Mouse (Mus musculus): ENCODE results near the gene Pithd1. TPM values are rescaled to one million over a fixed set of nuclear protein-coding genes. Genes with fewer than 3 reads are reported as not detected.

The Pithd1 gene
- polyA plus RNA-seq, 1 experiment from 2014 or later, result 22.0 TPM

- Histone ChIP-seq H3K4me3 (ENCODE audit: inconsistent target) (peak overlapping the region; percentile 80), H3K27ac (peak overlapping the region; percentile 59), H3K36me3 (ENCODE audit: inconsistent target) (peaks cover 17% of the 10 kb centered on the region), H3K79me2 (ENCODE audit: inconsistent target) (peaks cover 27% of the 10 kb centered on the region)
- WGBS (ENCODE audit: missing documents), result 16% methylated on average over 13 of the region's 13 CpGs
Observed at GRCm38 (mm10) chr4:135972911-135973811, 13.9 kb downstream of the Pithd1 start.

- Histone ChIP-seq H3K36me3 (ENCODE audit: inconsistent target) (peaks cover 17% of the 10 kb centered on the region), H3K79me2 (ENCODE audit: inconsistent target) (peaks cover 27% of the 10 kb centered on the region), H3K27ac (peak within 1 kb of the TSS; percentile 59), H3K4me3 (ENCODE audit: inconsistent target) (peak within 1 kb of the TSS; percentile 80)
- WGBS (ENCODE audit: missing documents), result 4% methylated on average over 19 of the region's 19 CpGs
Observed at GRCm38 (mm10) chr4:135972556-135972906, 14.5 kb downstream of the Pithd1 start, which contains the start of gene Lypla2. TSS of gene Lypla2 (minus strand) at chr4:135972626.

DNA sequence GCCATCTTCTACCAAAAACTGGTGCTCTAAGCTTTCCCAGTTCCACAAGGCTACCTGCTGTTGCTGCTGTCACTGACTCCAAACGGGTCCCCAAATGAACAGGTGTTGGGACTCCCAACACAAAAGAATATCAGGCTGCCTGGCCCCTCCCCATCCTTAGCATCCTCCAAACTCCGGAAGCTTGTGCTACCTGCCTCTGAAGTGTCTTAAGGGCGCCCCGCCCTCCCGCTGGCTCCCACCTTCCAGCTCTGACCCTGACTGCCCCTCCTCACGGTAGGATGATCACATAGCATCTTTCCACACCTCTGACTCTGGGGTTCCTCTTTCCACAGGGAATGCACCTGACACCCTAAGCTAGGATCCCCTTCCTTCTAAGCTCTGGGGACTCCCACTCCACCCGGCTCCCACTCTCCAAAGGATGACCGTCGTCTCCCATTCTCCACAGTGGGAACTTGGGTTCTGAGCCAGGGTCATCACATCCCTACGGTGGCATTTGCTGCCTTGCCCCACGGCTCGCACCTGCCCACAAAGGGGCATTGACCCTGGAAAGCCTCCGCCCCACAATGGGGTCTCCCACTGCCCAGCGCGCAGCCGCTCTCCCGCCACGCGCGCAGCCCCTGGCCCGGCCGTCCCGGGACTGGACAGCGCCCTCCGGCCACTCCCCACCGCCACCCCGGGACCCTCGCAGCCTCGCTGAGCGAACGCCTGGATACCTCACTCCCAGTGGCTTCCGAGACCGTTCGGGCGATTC is 15.1 kb downstream of the Pithd1 start:
- Histone ChIP-seq H3K27ac (peak overlapping the region; percentile 59), H3K4me3 (ENCODE audit: inconsistent target) (peak overlapping the region; percentile 80)
- under 1% methylated on average over 35 of the region's 35 CpGs for WGBS (ENCODE audit: missing documents)

GRCm38 (mm10) chr4:135970585-135970984 is 16.5 kb downstream of the Pithd1 start:
- 96% methylated on average over 11 of the region's 11 CpGs for WGBS (ENCODE audit: missing documents)
- peaks cover 17% of the 10 kb centered on the region for H3K36me3 ChIP-seq (ENCODE audit: inconsistent target)
- H3K4me3 ChIP-seq (ENCODE audit: inconsistent target), result no peak overlapping the region
- H3K27ac ChIP-seq, result no peak overlapping the region
- peaks cover 27% of the 10 kb centered on the region for H3K79me2 ChIP-seq (ENCODE audit: inconsistent target)

More for the DNA sequence above, 15.1 kb downstream of the Pithd1 start:
- Histone ChIP-seq H3K36me3 (ENCODE audit: inconsistent target) (peaks cover 17% of the 10 kb centered on the region), H3K79me2 (ENCODE audit: inconsistent target) (peaks cover 27% of the 10 kb centered on the region)

DNA sequence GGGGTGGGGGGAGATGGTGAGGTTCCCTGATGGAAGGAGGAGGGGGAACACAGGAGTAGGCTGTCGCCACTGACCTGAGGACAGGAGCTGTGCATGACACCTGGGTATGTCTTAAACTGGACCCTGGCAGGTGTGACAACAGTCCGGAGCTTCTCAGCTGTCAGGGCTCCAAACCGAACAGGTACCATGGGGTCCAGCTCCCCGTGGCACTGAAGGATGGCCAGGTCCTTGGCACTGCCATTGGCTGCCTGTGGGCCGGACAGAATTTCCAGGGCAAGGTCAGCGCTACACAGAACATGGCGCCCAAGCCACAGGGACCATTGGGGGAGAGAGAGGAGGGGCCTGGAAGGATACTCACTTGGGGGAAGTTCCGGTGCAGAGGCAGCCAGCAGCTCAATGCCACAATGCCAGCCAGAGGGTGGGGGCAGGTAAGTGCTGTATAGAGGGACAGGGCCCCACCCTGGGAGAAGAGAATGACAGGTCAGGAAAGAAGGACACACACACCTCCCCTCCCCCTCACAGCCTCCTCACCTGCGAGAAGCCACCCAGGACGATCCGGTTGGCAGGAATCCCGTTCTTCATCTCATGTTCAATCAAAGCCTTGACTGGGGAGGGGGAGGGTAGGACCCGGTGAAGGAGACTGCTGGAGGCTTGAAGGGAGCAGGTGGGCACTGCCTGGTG is 17.9 kb downstream of the Pithd1 start:
- Histone ChIP-seq H3K79me2 (ENCODE audit: inconsistent target) (peaks cover 27% of the 10 kb centered on the region), H3K27ac (no peak overlapping the region), H3K4me3 (ENCODE audit: inconsistent target) (no peak overlapping the region), H3K36me3 (ENCODE audit: inconsistent target) (peaks cover 17% of the 10 kb centered on the region)
- WGBS (ENCODE audit: missing documents), result 93% methylated on average over 13 of the region's 13 CpGs

GRCm38 (mm10) chr4:135968271-135968869 is 18.7 kb downstream of the Pithd1 start:
- 97% methylated on average over 15 of the region's 19 CpGs for WGBS (ENCODE audit: missing documents)
- Histone ChIP-seq H3K79me2 (ENCODE audit: inconsistent target) (peaks cover 27% of the 10 kb centered on the region), H3K4me3 (ENCODE audit: inconsistent target) (no peak overlapping the region), H3K27ac (no peak overlapping the region), H3K36me3 (ENCODE audit: inconsistent target) (peaks cover 17% of the 10 kb centered on the region)

DNA sequence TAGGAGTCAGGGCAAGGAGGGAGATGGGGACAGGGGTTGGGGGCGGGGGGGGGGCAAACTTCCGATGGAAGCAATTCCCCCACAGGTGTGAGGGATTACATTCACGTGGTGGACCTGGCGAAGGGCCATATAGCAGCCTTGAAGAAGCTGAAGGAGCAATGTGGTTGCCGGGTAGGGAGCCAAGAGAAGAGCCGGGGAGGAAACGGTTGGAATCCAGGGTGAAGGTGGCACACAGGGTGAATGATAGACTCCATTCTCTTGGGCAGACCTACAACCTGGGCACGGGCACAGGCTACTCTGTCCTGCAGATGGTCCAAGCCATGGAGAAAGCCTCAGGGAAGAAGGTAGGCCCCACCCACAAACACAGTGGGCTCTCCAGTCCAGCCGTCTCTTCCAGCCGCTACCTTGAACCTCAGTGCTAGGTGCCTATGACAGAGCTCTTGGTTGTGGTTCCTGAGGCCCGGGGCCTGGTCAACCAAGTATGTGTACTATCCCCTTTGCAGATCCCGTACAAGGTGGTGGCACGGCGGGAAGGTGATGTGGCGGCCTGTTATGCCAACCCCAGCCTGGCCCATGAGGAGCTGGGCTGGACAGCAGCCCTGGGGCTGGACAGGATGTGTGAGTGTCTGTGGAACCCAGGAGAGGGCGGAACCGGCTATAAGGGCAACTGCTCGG is 19.8 kb downstream of the Pithd1 start:
- no peak overlapping the region for H3K4me3 ChIP-seq (ENCODE audit: inconsistent target)
- H3K27ac ChIP-seq, result no peak overlapping the region
- H3K36me3 ChIP-seq (ENCODE audit: inconsistent target), result peaks cover 17% of the 10 kb centered on the region
- 92% methylated on average over 18 of the region's 18 CpGs for WGBS (ENCODE audit: missing documents)
- H3K79me2 ChIP-seq (ENCODE audit: inconsistent target), result peaks cover 20% of the 10 kb centered on the region

- H3K79me2 ChIP-seq (ENCODE audit: inconsistent target), result peaks cover 11% of the 10 kb centered on the region
- no peak overlapping the region for H3K27ac ChIP-seq
- no peak overlapping the region for H3K4me3 ChIP-seq (ENCODE audit: inconsistent target)
- H3K36me3 ChIP-seq (ENCODE audit: inconsistent target), result peaks cover 25% of the 10 kb centered on the region
- WGBS (ENCODE audit: missing documents), result 95% methylated on average over 16 of the region's 16 CpGs
Observed at GRCm38 (mm10) chr4:135966283-135966682, 20.8 kb downstream of the Pithd1 start.

DNA sequence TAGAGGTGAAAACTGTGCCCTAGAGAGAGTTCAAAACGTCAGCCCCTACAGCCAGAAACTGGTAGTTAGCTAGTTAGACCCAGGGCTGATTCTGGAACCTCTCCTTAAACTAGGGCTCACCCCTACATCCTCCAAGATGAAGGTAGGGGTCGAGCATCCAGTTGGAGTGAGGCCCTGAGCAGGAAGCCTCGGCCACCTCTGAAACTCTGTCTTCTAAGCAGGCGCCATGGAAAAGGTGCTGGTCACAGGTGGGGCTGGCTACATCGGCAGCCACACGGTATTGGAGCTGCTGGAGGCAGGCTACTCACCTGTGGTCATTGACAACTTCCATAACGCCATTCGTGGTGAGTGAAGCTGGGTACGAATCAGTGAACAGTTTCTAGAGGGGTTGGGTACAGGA is 22.0 kb downstream of the Pithd1 start:
- 84% methylated on average over 8 of the region's 9 CpGs for WGBS (ENCODE audit: missing documents)
- Histone ChIP-seq H3K36me3 (ENCODE audit: inconsistent target) (peaks cover 32% of the 10 kb centered on the region), H3K4me3 (ENCODE audit: inconsistent target) (peak overlapping the region; percentile 88; the same call in 1 of the 2 replicates), H3K27ac (peak overlapping the region; percentile 73), H3K79me2 (ENCODE audit: inconsistent target) (no peaks in the 10 kb centered on the region; the same call in 1 of the 2 replicates)

DNA sequence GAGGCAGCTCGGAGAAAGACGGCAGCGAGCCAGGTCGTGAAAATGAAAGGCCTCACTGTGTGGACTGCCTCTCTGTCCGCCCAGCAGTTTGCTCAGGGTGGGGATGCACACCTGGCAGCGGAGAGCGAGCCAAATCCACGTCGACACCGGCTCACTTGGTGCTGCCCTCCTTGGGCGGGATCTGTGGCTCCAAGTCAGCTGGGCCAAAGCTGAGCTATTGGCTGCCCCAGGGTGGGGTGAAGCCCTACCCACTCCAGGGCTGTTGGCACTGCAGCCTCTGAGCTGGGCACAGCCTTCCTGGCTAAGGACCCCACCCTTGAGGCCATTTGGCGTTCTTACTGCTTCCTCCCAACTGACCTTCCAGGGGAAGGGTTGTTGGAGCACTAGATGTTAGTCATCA is 22.6 kb downstream of the Pithd1 start:
- 5% methylated on average over 12 of the region's 12 CpGs for WGBS (ENCODE audit: missing documents)
- peak overlapping the region; percentile 73 for H3K27ac ChIP-seq
- peaks cover 32% of the 10 kb centered on the region for H3K36me3 ChIP-seq (ENCODE audit: inconsistent target)
- H3K4me3 ChIP-seq (ENCODE audit: inconsistent target), result peak overlapping the region; percentile 88
- no peaks in the 10 kb centered on the region for H3K79me2 ChIP-seq (ENCODE audit: inconsistent target)

DNA sequence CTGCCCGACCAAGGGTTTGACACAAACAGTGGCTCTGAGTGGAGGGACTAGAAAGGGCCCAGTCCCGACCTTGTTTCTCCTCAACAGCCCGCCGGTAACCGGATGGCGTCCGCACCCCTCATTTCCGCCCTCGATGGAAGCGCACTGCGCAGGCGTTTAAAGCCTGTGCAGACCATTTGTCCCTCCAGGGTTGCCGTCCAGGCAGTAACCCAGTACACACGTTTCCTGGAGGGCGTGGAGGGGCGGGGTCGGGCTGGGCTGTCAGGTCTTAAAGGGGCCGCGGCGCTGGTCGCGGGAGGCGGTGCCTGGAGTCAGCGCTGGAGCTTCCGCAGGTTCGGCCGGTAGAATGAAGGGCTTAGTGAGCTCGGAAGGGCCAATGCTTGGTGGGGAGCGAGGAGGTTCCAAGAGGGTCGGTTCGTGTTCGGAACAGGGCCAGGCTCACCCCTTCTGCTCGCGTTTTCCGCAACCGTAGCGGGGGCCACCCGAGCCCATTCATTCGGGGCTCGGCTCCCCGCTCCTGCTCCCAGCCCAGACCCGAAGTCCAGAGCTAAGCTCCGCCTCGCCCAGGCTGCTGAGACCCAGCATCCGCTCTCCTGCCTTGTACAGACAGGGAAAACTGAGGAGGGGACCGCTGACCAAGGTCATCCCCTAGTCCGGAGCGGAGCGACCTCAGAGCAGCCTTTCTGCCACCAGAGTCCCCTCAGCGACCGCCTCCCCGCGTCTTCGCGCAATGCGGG is 23.4 kb downstream of the Pithd1 start, which contains the start of gene Gale:
TSS of gene Gale (plus strand) at position 271 of the 737 bp plus-strand sequence.
- Histone ChIP-seq H3K27ac (peak within 1 kb of the TSS; percentile 84), H3K36me3 (ENCODE audit: inconsistent target) (peaks cover 32% of the 10 kb centered on the region), H3K4me3 (ENCODE audit: inconsistent target) (peak within 1 kb of the TSS; percentile 88), H3K79me2 (ENCODE audit: inconsistent target) (no peaks in the 10 kb centered on the region)
- under 1% methylated on average over 55 of the region's 56 CpGs for WGBS (ENCODE audit: missing documents)

- Histone ChIP-seq H3K27ac (peak overlapping the region; percentile 84), H3K79me2 (ENCODE audit: inconsistent target) (no peaks in the 10 kb centered on the region), H3K4me3 (ENCODE audit: inconsistent target) (peak overlapping the region; percentile 88), H3K36me3 (ENCODE audit: inconsistent target) (peaks cover 39% of the 10 kb centered on the region)
- WGBS (ENCODE audit: missing documents), result 2% methylated on average over 13 of the region's 15 CpGs
Observed at GRCm38 (mm10) chr4:135962946-135963345, 24.1 kb downstream of the Pithd1 start.

- H3K27ac ChIP-seq, result no peak overlapping the region
- H3K4me3 ChIP-seq (ENCODE audit: inconsistent target), result no peak overlapping the region
- no peaks in the 10 kb centered on the region for H3K79me2 ChIP-seq (ENCODE audit: inconsistent target)
- 89% methylated on average over 5 of the region's 7 CpGs for WGBS (ENCODE audit: missing documents)
- H3K36me3 ChIP-seq (ENCODE audit: inconsistent target), result peaks cover 47% of the 10 kb centered on the region
Observed at GRCm38 (mm10) chr4:135962198-135962597, 24.9 kb downstream of the Pithd1 start.

Data from macrophage (primary cell).